Mouse (Mus musculus) CH12.LX (cell line): Measurements from ENCODE around the gene Ppp1r14b. TPM values are rescaled to one million over a fixed set of nuclear protein-coding genes. Genes with fewer than 3 reads are reported as not detected.
A peak's percentile ranks its signal among the peaks of the same experiment; 100 is the strongest.

Experiments
- DNase-seq: peaks from one replicate; pipeline ENCODE4 v3.0.0-alpha.2; 2013; ENCODE audit errors: extremely low read depth
- H3K27ac ChIP-seq: 2 replicates; pipeline ENCODE4 v1.5.1; 2012; ENCODE audit warnings: low read depth, mild to moderate bottlenecking, control low read depth, moderate library complexity; ENCODE audit not compliant: insufficient read depth
- H3K27me3 ChIP-seq: replicated peaks from 2 replicates; pipeline ENCODE3; 2012; ENCODE audit warnings: inconsistent platforms
- H3K36me3 ChIP-seq, 2 experiments: replicated peaks in 1 of 2; 2 replicates each; pipeline versions ENCODE3 to v1.6.1; 2012; ENCODE audit warnings: inconsistent platforms in 1 of 2, low read length in 1 of 2, mild to moderate bottlenecking in 1 of 2, mixed read lengths in 1 of 2, moderate library complexity in 1 of 2; ENCODE audit not compliant: control insufficient read depth in 1 of 2, insufficient read depth in 1 of 2
- H3K4me1 ChIP-seq, 2 experiments: 2 replicates each; pipeline ENCODE4 v1.6.1; 2012; ENCODE audit warnings: inconsistent platforms in 1 of 2, moderate library complexity in 1 of 2; ENCODE audit not compliant: insufficient read depth in 2 of 2, control insufficient read depth in 1 of 2
- H3K4me2 ChIP-seq: 2 replicates; pipeline ENCODE4 v1.6.1; 2012; ENCODE audit warnings: low read depth, mild to moderate bottlenecking, control low read depth; ENCODE audit not compliant: poor library complexity, insufficient read depth, severe bottlenecking
- H3K4me3 ChIP-seq, 3 experiments: fragments of 150-350 bp in 1 of 3; sonication (generic) in 1 of 3; replicated peaks in 1 of 3; 2 replicates each; pipeline versions ENCODE3 to v1.5.1; 2011 to 2012; ENCODE audit warnings: low read depth in 2 of 3, low read length in 2 of 3, mild to moderate bottlenecking in 2 of 3, moderate library complexity in 2 of 3, control low read depth in 1 of 3, improper control_type of control experiment in 1 of 3, inconsistent platforms in 1 of 3, mixed read lengths in 1 of 3; ENCODE audit not compliant: poor library complexity in 1 of 3
- H3K79me2 ChIP-seq: replicated peaks from 2 replicates; pipeline ENCODE4 v1.6.1; 2012; ENCODE audit warnings: mild to moderate bottlenecking, moderate library complexity; ENCODE audit not compliant: control insufficient read depth, poor library complexity, insufficient read depth, severe bottlenecking; ENCODE audit errors: extremely low read depth
- H3K9ac ChIP-seq: 2 replicates; pipeline ENCODE4 v1.6.1; 2012; ENCODE audit warnings: low read depth, mild to moderate bottlenecking, control low read depth, moderate library complexity; ENCODE audit not compliant: insufficient read depth
- H3K9me3 ChIP-seq: replicated peaks from 2 replicates; pipeline ENCODE3; 2012; ENCODE audit warnings: low read length, inconsistent platforms, mixed read lengths
- BHLHE40 ChIP-seq: IDR thresholded peaks from 2 replicates; pipeline ENCODE4 v1.6.1; 2011; ENCODE audit warnings: mild to moderate bottlenecking, low read depth, low read length, improper control_type of control experiment
- CHD1 ChIP-seq: IDR thresholded peaks from 2 replicates; pipeline ENCODE4 v1.6.1; 2012; ENCODE audit warnings: low read depth, low read length, improper control_type of control experiment, inconsistent platforms
- CHD2 ChIP-seq: IDR thresholded peaks from 2 replicates; pipeline ENCODE4 v1.6.1; 2011; ENCODE audit warnings: low read length, improper control_type of control experiment
- CTCF ChIP-seq, 2 experiments: IDR thresholded peaks in 1 of 2; conservative IDR thresholded peaks in 1 of 2; 2 replicates each; pipeline ENCODE4 v1.5.1; 2011 to 2012; ENCODE audit warnings: low read depth in 2 of 2, low read length in 2 of 2, improper control_type of control experiment in 1 of 2, inconsistent platforms in 1 of 2, mild to moderate bottlenecking in 1 of 2, moderate library complexity in 1 of 2
- E2F4 ChIP-seq: IDR thresholded peaks from 2 replicates; pipeline ENCODE4 v1.6.1; 2011; ENCODE audit warnings: low read depth, low read length, improper control_type of control experiment; ENCODE audit not compliant: insufficient replicate concordance
- ELF1 ChIP-seq: IDR thresholded peaks from 2 replicates; pipeline ENCODE4 v1.6.1; 2014; ENCODE audit warnings: low read depth, mild to moderate bottlenecking, inconsistent platforms, low read length, improper control_type of control experiment
- EP300 ChIP-seq: IDR thresholded peaks from 2 replicates; pipeline ENCODE4 v1.6.1; 2011; ENCODE audit warnings: low read length, improper control_type of control experiment
- ETS1 ChIP-seq: conservative IDR thresholded peaks from 2 replicates; pipeline ENCODE4 v1.6.1; 2012; ENCODE audit warnings: low read depth, mild to moderate bottlenecking, inconsistent platforms, low read length, improper control_type of control experiment, moderate library complexity
- GABPA ChIP-seq: IDR thresholded peaks from 2 replicates; pipeline ENCODE4 v1.6.1; 2012; ENCODE audit warnings: low read depth, low read length, improper control_type of control experiment, inconsistent platforms; ENCODE audit not compliant: insufficient replicate concordance
- HCFC1 ChIP-seq: IDR thresholded peaks from 2 replicates; pipeline ENCODE4 v1.6.1; 2012; ENCODE audit warnings: low read depth, mild to moderate bottlenecking, inconsistent platforms, low read length, improper control_type of control experiment
- IRF4 ChIP-seq: IDR thresholded peaks from 2 replicates; pipeline ENCODE4 v1.6.1; 2014; ENCODE audit warnings: low read depth, mild to moderate bottlenecking, inconsistent platforms, low read length, improper control_type of control experiment
- JUN ChIP-seq: IDR thresholded peaks from 2 replicates; pipeline ENCODE4 v1.6.1; 2011; ENCODE audit warnings: low read depth, mild to moderate bottlenecking, low read length, improper control_type of control experiment, moderate library complexity; ENCODE audit not compliant: insufficient read depth
- JUND ChIP-seq: conservative IDR thresholded peaks from 2 replicates; pipeline ENCODE4 v1.6.1; 2011; ENCODE audit warnings: low read depth, low read length, improper control_type of control experiment
- KAT2A ChIP-seq: IDR thresholded peaks from 2 replicates; pipeline ENCODE4 v1.6.1; 2012; ENCODE audit warnings: low read length, improper control_type of control experiment, inconsistent platforms; ENCODE audit not compliant: insufficient replicate concordance
- MAFK ChIP-seq: IDR thresholded peaks from 2 replicates; pipeline ENCODE4 v1.6.1; 2011; ENCODE audit warnings: low read length, improper control_type of control experiment; ENCODE audit not compliant: insufficient replicate concordance
- MAX ChIP-seq: IDR thresholded peaks from 2 replicates; pipeline ENCODE4 v1.6.1; 2011; ENCODE audit warnings: low read length, improper control_type of control experiment
- MAZ ChIP-seq: IDR thresholded peaks from 2 replicates; pipeline ENCODE4 v1.6.1; 2012; ENCODE audit warnings: low read depth, mild to moderate bottlenecking, inconsistent platforms, low read length, improper control_type of control experiment, moderate library complexity
- MEF2A ChIP-seq: IDR thresholded peaks from 2 replicates; pipeline ENCODE4 v1.6.1; 2014; ENCODE audit warnings: low read depth, mild to moderate bottlenecking, inconsistent platforms, low read length, improper control_type of control experiment, borderline replicate concordance
- MXI1 ChIP-seq: IDR thresholded peaks from 2 replicates; pipeline ENCODE4 v1.6.1; 2011; ENCODE audit warnings: mild to moderate bottlenecking, low read depth, low read length, improper control_type of control experiment
- MYC ChIP-seq: IDR thresholded peaks from 2 replicates; pipeline ENCODE4 v1.6.1; 2011; ENCODE audit warnings: low read depth, mild to moderate bottlenecking, improper control_type of control experiment, low read length
- NELFE ChIP-seq: IDR thresholded peaks from 2 replicates; pipeline ENCODE4 v1.6.1; 2011; ENCODE audit warnings: low read depth, low read length, improper control_type of control experiment
- NRF1 ChIP-seq: IDR thresholded peaks from 2 replicates; pipeline ENCODE4 v1.6.1; 2014; ENCODE audit warnings: low read depth, mild to moderate bottlenecking, inconsistent platforms, low read length, improper control_type of control experiment, moderate library complexity
- PAX5 ChIP-seq: IDR thresholded peaks from 2 replicates; pipeline ENCODE4 v1.6.1; 2012; ENCODE audit warnings: low read length, inconsistent platforms, mixed read lengths
- POLR2A ChIP-seq: IDR thresholded peaks from 2 replicates; pipeline ENCODE4 v1.6.1; 2011; ENCODE audit warnings: low read depth, mild to moderate bottlenecking, improper control_type of control experiment, low read length
- POLR2AphosphoS2 ChIP-seq: IDR thresholded peaks from 2 replicates; pipeline ENCODE4 v1.6.1; 2011; ENCODE audit warnings: low read depth, low read length, improper control_type of control experiment
- RAD21 ChIP-seq: IDR thresholded peaks from 2 replicates; pipeline ENCODE4 v1.6.1; 2011; ENCODE audit warnings: low read depth, mild to moderate bottlenecking, low read length, improper control_type of control experiment, moderate library complexity
- RCOR1 ChIP-seq: conservative IDR thresholded peaks from 2 replicates; pipeline ENCODE4 v1.6.1; 2012; ENCODE audit warnings: low read depth, mild to moderate bottlenecking, inconsistent platforms, low read length, improper control_type of control experiment
- SIN3A ChIP-seq: IDR thresholded peaks from 2 replicates; pipeline ENCODE4 v1.6.1; 2012; ENCODE audit warnings: low read length, improper control_type of control experiment, inconsistent platforms
- SMC3 ChIP-seq: IDR thresholded peaks from 2 replicates; pipeline ENCODE4 v1.6.1; 2011; ENCODE audit warnings: low read depth, low read length, improper control_type of control experiment
- TBP ChIP-seq: conservative IDR thresholded peaks from 2 replicates; pipeline ENCODE4 v1.6.1; 2011; ENCODE audit warnings: low read depth, low read length, improper control_type of control experiment
- TCF12 ChIP-seq: IDR thresholded peaks from 2 replicates; pipeline ENCODE4 v1.6.1; 2014; ENCODE audit warnings: low read depth, mild to moderate bottlenecking, inconsistent platforms, low read length, improper control_type of control experiment
- UBTF ChIP-seq: IDR thresholded peaks from 2 replicates; pipeline ENCODE4 v1.6.1; 2012; ENCODE audit warnings: low read depth, mild to moderate bottlenecking, inconsistent platforms, low read length, improper control_type of control experiment, moderate library complexity
- USF1 ChIP-seq: IDR thresholded peaks from 2 replicates; pipeline ENCODE4 v1.6.1; 2014; ENCODE audit warnings: low read depth, mild to moderate bottlenecking, inconsistent platforms, low read length, improper control_type of control experiment
- USF2 ChIP-seq: conservative IDR thresholded peaks from 2 replicates; pipeline ENCODE4 v1.6.1; 2011; ENCODE audit warnings: low read depth, low read length, improper control_type of control experiment
- ZC3H11A ChIP-seq: IDR thresholded peaks from 2 replicates; pipeline ENCODE4 v1.6.1; 2012; ENCODE audit warnings: low read depth, mild to moderate bottlenecking, inconsistent platforms, low read length, improper control_type of control experiment
- ZKSCAN1 ChIP-seq: IDR thresholded peaks from 2 replicates; pipeline ENCODE4 v1.6.1; 2012; ENCODE audit warnings: low read depth, inconsistent platforms, low read length, improper control_type of control experiment, borderline replicate concordance
- ZMIZ1 ChIP-seq: IDR thresholded peaks from 2 replicates; pipeline ENCODE4 v1.6.1; 2012; ENCODE audit warnings: low read depth, mild to moderate bottlenecking, inconsistent platforms, low read length, improper control_type of control experiment
- ZNF384 ChIP-seq: IDR thresholded peaks from 2 replicates; pipeline ENCODE4 v1.6.1; 2012; ENCODE audit warnings: low read depth, low read length, improper control_type of control experiment, inconsistent platforms
- dilution Hi-C: fragments of 300-500 bp; cut with MboI; formaldehyde crosslinking; loops from 2 replicates; pipeline ENCODE4 v1.14.3; 2020; ENCODE audit warnings: low sequenced_read_pairs; ENCODE audit not compliant: extremely low pct_unique_long_range_greater_than_20kb, extremely low pct_ligation_motif_present
- in situ Hi-C: fragments of 300-500 bp; cut with MboI; formaldehyde crosslinking; loops from 3 replicates; pipeline ENCODE4 v1.14.3; 2019; ENCODE audit warnings: low sequenced_read_pairs, low pct_ligation_motif_present, low pct_unique_long_range_greater_than_20kb, mixed read lengths
- polyA plus RNA-seq: library from polyadenylated mRNA; unstranded; fragments of >175 nt; gene quantifications from 2 replicates; pipeline ENCODE4 v1.2.1, GENCODE M21; 2012; ENCODE audit warnings: low read depth; ENCODE audit not compliant: insufficient read length
- total RNA-seq, 2 experiments: library from RNA; depleted of rRNA; stranded (reverse); fragments of 300-350 nt in 1 of 2; fragments of >200 nt in 1 of 2; gene quantifications; 2 replicates each; pipeline ENCODE4 v1.2.3; 2012 to 2014

Gene Ppp1r14b
- total and polyA plus RNA-seq, 3 experiments = 167 to 256 (median 241) TPM

DNA sequence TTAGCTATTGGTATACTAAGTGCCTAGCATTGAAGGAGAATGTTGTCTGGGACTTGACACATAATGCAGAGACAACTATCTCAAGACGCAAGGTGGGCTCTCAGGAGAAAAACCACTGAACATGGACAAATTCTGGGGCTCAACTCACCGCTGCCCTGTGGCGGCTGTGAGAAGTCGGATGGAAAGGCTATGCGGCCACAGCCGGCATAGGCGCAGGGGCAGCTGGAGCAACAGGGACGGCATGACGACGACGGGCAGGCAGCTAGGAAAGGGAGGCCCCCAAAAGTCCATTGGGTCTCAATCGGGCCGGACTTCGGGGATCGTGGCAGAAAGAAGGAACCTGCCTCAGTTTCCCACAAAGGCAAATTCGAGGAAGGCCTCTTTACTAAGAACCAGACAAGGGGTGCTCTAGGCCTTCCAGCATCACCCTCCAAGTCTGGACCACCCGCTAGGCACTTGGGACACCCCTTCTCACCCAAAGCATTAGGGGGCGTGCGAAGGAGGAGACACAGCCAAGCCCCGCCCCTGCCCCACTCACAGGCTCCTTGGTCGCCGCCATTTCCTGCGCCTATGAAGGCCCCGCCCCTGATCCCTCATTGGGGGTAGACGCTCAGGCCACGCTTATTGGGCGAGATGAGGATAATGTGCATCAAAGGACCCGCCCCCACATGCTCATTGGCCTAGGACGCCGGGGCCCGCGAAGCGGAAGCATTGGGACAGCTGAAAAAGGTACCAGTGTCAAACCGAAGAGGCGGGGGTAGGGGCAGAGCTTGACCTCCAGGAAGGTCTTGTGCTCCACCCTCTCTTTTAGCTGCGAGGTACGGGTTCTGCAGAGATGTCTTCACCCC is 17.5 kb downstream of the Ppp1r14b start, which contains the start of gene Dnajc4:
Gene Dnajc4 (minus strand): TSS at position 562 of the 848 bp plus-strand sequence.
- TF ChIP-seq JUN = no peak
- TF ChIP-seq MXI1 = peak; percentile 67
- TF ChIP-seq USF2 = no peak
- no peak for TF ChIP-seq MAFK
- no peak for TF ChIP-seq ETS1
- TF ChIP-seq GABPA = no peak
- TF ChIP-seq PAX5 = no peak
- TF ChIP-seq UBTF = no peak
- TF ChIP-seq E2F4 = peak; percentile 76; the same call in 1 of the 2 replicates
- TF ChIP-seq MAX = peak; percentile 68; the same call in 1 of the 2 replicates
- no peak; the same call in 1 of the 2 replicates for TF ChIP-seq MYC
- TF ChIP-seq POLR2A = peak; percentile 74
- TF ChIP-seq SMC3 = no peak
- TF ChIP-seq TCF12 = peak; percentile 53
- peak; percentile 50 for TF ChIP-seq NRF1
- peak; percentile 94 for TF ChIP-seq ELF1
- TF ChIP-seq USF1 = no peak
- TF ChIP-seq IRF4 = 0 out of 2 replicates have a peak, but pooled peaks have one; percentile 23
- peak; percentile 91 for TF ChIP-seq SIN3A
- 0 out of 2 replicates have a peak, but pooled peaks have one; percentile 57 for TF ChIP-seq RCOR1
- peak; percentile 94 for TF ChIP-seq MAZ
- no peak for TF ChIP-seq RAD21
- no peak for TF ChIP-seq EP300
- TF ChIP-seq CHD1 = no peak
- no peak for TF ChIP-seq ZNF384
- TF ChIP-seq ZKSCAN1 = no peak
- peak; percentile 77 for TF ChIP-seq NELFE
- no peak for TF ChIP-seq CTCF (conservative IDR thresholded peaks at IDR 0.05 in 1 of 2, IDR thresholded peaks at IDR 0.05 in 1 of 2; ENCODE audit: low read depth in 2 of 2, low read length in 2 of 2)
- TF ChIP-seq KAT2A = no peak
- TF ChIP-seq POLR2AphosphoS2 = peak; percentile 75
- TF ChIP-seq CHD2 = peak; percentile 78
- TF ChIP-seq TBP = peak; percentile 64; the same call in 1 of the 2 replicates
- 0 out of 2 replicates have a peak, but pooled peaks have one; percentile 49 for TF ChIP-seq ZMIZ1
- TF ChIP-seq BHLHE40 = 0 out of 2 replicates have a peak, but pooled peaks have one; percentile 6
- peak; percentile 68; the same call in 1 of the 2 replicates for TF ChIP-seq MEF2A
- no peak for TF ChIP-seq ZC3H11A
- no peak for TF ChIP-seq JUND
- peak; percentile 71 for TF ChIP-seq HCFC1
- peak within 1 kb of the TSS; percentile 81 for H3K4me2 ChIP-seq
- H3K4me1 ChIP-seq = peaks cover 4 to 44% of the 10 kb centered on the region in 2 experiments
- no peaks in the 10 kb centered on the region for H3K9me3 ChIP-seq
- H3K4me3 ChIP-seq = peak within 1 kb of the TSS; percentile 69 to 90 (median 84)
- H3K27ac ChIP-seq = peak within 1 kb of the TSS; percentile 9; the same call in 1 of the 2 replicates
- H3K27me3 ChIP-seq = no peaks in the 10 kb centered on the region
- in situ Hi-C loops (no loop called here), dilution Hi-C loops (no loop called here)
- H3K36me3 ChIP-seq = peaks cover 3 to 10% of the 10 kb centered on the region in 2 experiments
- peak within 1 kb of the TSS; percentile 66 for H3K9ac ChIP-seq
- H3K79me2 ChIP-seq = no peaks in the 10 kb centered on the region
- DNase-seq = peak; percentile 99
